Mouse (Mus musculus): Measurements from ENCODE around the gene Bmp7.

The Bmp7 gene

GRCm38 (mm10) chr2:172940003-172940798 lies at the start of gene Bmp7:
TSS of gene Bmp7 (minus strand) at chr2:172940321.
- DNase-seq (ENCODE audit: low spot score in 2 of 2), result peak; percentile 32 to 50

DNA sequence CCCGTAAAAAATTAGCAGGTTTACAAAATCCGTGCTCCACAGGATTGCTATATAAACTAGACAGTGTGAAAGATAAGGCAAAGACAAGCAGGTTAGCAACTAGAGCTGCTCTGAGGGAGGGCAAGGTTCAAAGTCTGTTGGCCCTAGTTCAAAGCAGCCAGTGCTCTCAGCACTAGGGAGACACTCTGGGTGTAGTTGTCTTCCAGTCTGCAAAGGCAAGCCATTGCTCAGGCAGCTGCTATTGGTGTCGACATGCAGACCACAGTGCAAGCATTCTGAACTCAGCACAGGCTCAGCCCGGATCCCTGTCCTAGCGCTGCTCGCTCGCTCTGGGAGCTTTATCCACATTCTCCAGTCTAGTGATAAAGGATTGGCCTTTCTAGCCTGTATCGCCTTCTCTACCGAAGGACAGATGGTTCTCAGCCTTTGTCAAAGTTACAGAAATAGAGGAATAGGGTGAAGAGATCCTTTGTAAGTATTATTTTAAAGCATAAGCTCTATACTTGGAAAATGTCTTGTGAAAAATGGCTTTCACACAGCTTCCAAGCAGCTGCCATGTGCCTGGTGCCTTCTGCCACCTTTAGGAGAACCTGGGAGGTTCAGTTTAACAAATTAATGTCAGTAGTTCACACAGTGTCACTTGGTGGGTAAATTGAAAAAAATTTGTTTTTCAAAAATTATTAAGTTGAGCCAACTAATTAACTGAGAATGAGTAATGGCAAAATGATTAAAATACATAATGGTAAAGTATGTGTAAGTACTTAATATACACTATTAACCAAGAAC lies 42.8 kb upstream of the Bmp7 start:
- no peak for DNase-seq (ENCODE audit: low spot score in 2 of 2)

DNA sequence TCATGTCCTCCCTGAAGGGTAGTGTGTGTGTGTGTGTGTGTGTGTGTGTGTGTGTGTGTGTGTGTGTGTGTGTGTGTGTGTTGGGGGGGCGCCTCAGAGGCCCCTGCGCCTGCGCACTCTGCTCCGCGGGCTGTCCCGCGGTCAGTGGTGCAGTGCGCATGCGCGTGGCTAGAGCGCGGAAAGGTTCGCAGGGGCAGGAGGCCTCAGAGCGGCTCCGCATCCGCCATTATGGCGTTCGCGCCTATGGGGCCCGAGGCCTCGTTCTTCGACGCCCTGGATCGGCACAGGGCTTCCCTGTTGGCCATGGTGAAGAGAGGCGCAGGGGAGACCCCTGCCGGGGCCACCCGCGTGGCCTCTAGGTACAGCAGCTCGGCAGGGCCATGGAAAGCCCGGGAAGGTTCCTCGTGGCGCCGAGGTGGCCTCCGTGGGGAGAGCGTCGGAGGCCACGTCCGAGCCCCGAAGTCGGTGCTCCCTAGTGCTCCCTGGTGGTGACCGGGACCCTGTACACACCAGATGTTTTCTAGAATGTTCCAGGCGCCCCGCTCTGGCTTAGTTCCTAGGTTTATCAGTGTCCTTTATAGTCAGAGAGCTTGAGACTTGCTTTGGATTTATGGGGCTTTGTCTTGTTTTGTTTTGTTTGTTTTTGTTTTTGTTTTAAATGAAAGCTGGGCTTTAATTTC lies 39.7 kb upstream of the Bmp7 start:
- DNase-seq (ENCODE audit: low spot score in 2 of 2), result no peak

DNA sequence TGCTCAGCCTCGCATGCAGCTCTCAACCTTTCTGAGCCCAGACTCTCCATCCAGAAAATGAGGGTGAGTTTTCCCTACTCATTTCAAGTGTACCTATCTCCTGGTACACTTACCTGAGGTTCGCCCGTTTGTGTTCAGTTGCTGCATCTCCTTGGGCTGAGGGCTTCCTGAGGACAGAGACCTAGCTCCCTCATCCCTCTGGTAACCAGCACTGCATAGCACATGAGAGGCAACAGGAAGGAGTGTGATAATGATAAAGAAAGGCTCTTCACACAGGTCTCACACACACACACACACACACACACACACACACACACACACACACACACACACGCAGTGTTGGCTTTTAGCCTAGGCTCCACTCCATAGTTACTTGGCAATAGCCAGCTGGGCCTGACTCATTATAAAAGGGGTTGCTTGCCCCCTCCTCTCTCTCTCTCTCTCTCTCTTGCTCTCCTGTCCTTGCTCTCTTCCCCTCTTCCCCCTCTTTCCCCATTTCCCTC lies 38.1 kb upstream of the Bmp7 start:
- DNase-seq (ENCODE audit: low spot score in 2 of 2), result no peak

DNA sequence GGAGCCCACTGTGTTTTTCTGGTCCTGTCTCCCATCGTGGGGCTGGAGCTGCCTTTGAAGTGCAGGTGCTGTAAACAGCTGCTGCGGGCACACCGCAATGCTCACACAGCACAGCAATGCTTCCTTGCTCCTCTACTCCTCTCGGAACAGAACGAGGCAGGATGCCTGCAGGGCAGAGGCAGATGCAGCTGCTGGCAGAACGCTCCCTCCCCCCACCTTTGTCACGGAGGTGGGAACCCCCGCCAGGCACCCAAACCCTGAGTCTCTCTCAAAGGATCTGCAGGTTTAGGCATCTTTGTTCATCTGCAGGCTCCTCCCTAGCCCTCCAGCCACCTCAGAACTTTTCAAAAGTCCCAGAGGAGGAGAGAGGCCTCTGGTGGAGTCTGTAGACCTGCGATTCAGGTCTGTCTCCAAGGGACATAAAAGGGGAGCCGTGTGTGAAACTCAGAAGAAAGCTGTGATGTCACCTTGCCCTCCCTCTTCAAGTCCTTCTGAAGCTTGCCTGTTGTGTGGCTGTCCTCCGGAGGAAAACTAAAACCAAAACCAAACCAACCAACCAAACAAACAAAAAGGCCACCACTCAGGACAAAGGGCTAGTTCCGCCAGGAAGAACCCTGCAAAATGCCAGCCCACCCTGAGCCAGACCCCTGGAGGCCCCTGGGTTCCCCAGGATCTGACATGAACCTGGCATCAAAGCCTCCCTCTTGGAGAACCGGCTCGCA lies 37.4 kb upstream of the Bmp7 start, which contains the start of gene Spo11:
TSS of gene Spo11 (plus strand) at position 292 of the 722 bp plus-strand sequence.
- DNase-seq (ENCODE audit: low spot score in 2 of 2), result no peak

GRCm38 (mm10) chr2:172976661-172977238 lies 36.6 kb upstream of the Bmp7 start:
- DNase-seq (ENCODE audit: low spot score in 2 of 2), result no peak

DNA sequence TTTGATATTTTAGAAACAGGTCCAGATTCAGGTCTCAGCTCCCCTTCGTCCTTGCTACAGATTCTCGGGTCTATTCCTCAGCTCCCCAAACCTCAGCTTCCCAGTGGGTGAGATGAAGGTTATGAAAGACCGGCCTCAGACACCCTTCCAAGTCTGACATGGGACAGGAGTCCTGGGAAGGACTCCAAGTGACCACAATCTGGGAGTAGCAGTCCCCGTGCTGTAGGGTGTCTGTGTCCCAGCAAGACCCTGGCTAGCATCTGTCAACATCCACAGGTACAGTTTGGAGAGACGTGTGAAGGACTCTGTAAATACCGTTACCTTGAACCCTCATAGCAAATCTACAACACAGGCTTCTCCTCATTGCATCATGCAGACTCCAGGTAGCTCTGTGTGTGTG lies 35.0 kb upstream of the Bmp7 start:
- no peak for DNase-seq (ENCODE audit: low spot score in 2 of 2)

GRCm38 (mm10) chr2:172974701-172975100 lies 34.6 kb upstream of the Bmp7 start:
- no peak for DNase-seq (ENCODE audit: low spot score in 2 of 2)

DNA sequence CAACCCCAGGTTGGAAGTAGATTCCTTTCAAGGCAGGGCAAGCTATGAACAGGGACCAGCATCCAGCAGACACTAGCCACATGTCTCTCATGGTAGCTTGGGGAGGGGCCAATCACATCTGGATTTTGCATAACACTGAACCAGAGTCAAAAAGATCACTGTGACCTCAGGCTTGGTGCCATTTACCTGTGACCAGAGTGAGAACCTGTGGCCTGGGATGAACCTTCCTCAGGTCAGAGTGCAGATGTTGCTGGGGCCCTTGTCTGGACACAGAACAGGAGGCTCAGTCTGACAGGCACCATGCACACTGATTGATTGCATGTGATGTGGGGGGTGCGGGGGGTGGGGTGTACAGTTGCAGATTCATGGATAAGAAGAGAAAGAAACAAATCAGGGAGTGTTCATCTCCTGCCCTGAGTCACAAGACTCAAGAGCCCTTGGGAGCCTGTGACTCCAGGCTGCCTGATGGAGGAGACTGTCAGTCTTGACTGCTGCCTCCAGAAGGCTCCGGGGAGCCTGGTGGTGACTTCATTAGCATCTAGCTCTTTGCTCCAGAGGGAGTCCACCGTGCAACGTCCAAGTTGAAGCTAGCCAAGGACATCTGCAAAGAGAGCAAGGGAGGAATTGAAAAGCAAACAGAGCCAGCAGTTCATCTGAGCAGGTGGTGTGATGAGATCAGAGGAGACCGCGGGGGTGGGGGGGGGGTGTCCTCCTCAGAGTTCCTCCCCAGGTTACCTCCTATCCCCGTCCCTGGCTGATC lies 33.9 kb upstream of the Bmp7 start:
- DNase-seq (ENCODE audit: low spot score in 2 of 2), result no peak

DNA sequence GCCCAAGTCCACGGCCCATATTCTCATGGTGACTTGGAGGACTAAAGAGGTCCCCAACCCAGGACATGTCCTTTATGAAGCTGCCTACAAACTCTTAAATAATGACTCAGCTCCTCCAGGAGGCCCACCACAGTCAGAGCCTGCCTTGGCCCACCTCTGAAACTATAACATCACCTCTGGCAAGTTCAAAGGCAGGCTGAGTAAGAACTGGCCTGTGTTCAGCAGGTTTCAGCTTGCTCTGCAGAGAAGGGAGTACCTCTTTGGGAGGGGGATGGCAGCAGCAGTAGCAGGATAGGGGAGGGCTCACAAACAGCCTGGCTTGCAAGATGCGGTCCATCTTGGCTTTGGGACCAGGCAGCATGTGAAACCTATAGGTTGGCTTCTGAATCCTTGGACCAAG lies 31.7 kb upstream of the Bmp7 start:
- DNase-seq (ENCODE audit: low spot score in 2 of 2), result no peak

- no peak for DNase-seq (ENCODE audit: low spot score in 2 of 2)
Observed at GRCm38 (mm10) chr2:172966480-172966879, 26.4 kb upstream of the Bmp7 start.

DNA sequence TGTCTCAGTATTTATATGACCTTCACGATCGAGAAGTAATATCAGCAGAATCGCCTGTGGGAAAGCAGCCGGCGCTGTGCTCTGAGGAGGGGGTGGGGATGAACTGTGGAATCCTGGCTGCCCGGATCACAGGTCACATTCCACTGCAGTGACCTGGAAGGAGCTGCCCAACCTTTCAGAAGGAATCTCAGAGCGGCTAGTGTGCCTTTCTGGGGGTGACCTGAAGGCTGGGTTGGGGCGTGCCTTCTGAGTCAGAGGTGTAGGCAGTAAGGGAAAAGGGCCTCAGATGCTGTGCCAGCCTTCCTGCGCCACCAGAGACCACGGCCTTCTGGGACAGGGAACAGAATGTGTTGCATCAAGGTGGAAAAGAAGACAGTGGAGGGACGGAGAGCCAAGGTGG lies 25.1 kb upstream of the Bmp7 start:
- DNase-seq (ENCODE audit: low spot score in 2 of 2), result no peak

DNA sequence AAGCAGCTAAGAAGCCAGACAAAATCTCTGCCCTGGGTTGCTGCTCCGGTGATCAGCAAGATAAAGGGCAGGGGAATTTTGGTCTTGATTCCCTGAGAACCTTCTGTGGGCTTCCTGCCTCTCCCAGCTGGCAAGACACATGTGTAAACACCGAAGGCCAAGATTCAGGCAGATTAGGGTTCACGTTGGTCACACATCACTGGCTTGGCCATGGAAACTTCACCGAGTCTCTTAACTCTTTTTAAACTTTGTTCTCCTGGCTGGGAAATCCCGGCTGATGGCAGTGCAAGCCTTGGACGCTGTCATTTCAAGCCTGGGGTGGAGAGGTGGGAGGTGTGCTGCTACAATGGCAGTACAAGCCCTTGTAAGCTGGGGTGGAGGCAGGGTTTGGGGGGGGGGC lies 21.1 kb upstream of the Bmp7 start:
- no peak for DNase-seq (ENCODE audit: low spot score in 2 of 2)

GRCm38 (mm10) chr2:172960350-172960749 lies 20.2 kb upstream of the Bmp7 start:
- no peak for DNase-seq (ENCODE audit: low spot score in 2 of 2)

GRCm38 (mm10) chr2:172959006-172959768 lies 19.1 kb upstream of the Bmp7 start:
- no peak for DNase-seq (ENCODE audit: low spot score in 2 of 2)

GRCm38 (mm10) chr2:172958579-172958978 lies 18.5 kb upstream of the Bmp7 start:
- peak in 1 of 2 experiments; percentile 31 for DNase-seq (ENCODE audit: low spot score in 2 of 2)

DNA sequence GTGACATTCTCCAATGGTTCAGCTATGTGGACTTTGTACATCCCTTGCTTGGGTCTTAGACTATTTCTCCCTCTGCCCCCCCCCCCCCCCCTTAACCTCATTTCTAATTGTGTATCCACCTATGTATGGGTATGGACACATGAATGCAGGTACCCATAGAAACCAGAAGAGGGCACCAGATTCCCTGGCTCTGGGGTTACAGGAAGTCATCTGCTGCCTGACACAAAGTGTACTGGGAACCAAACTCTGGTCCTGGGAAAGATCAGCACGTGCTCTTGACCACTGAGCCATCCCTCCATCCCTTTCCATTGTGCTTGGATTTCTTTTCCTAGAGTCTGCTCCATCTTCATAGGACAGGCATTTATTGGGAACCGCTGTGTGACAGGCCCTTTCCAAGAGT lies 11.9 kb upstream of the Bmp7 start:
- DNase-seq (ENCODE audit: low spot score in 2 of 2), result no peak

- no peak for DNase-seq (ENCODE audit: low spot score in 2 of 2)
Observed at GRCm38 (mm10) chr2:172950722-172951121, 10.6 kb upstream of the Bmp7 start.

GRCm38 (mm10) chr2:172950119-172950676 lies 10.1 kb upstream of the Bmp7 start:
- DNase-seq (ENCODE audit: low spot score in 2 of 2), result no peak
